Mouse (Mus musculus): ENCODE measurements around the gene Gnas.

GRCm38 (mm10) chr2:174340229-174340892 is 56.2 kb downstream of the Gnas start:
- TF ChIP-seq CTCF (IDR thresholded peaks at IDR 0.05; ENCODE audit: extremely low read depth, insufficient read depth, low read length) (no peak), POLR2A (IDR thresholded peaks at IDR 0.05; ENCODE audit: extremely low read depth, insufficient read depth, low read length) (no peak)

Measured in cortical plate, adult 2 months (tissue).